In the genomic region with DNA sequence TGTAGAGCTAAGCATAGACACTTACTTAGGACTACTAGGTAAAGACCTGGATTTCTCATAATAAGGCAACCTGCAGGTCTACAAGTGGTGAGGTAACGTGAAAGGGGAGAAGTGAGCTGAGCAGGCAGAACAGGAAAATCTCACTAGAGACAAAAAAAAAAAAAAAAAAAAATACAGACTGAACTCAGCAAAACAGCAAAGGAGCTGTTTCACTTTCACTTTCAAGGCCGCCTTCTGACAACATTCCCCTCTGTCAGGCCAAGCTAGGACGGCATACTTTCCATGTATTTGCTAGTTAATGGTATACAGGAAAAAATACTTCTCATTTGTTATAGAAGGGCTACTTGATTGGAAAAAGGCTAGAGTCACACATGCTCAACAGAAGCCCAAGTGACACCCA, we compare ENCODE assay signal across 9 mouse cellular contexts. TPM values are rescaled to one million over a fixed set of nuclear protein-coding genes. Genes with fewer than 3 reads are reported as not detected.
DNase-seq lines count a peak whose midpoint lies in the region; ATAC-seq and TF ChIP-seq lines count a peak whose summit lies in the region.
"Had no signal": no experiment of that assay in that cellular context is flagged by ENCODE, and none has a peak within 500 bp of the region (broad histone marks: within the 10 kb centered on the region; RNA-seq: fewer than 3 reads in every experiment).

No protein-coding gene starts in this region.

- TF ChIP-seq CTCF in olfactory bulb, adult 2 months (IDR thresholded peaks at IDR 0.05; ENCODE audit: insufficient read depth, low read depth, low read length), result no peak

- H3K27ac ChIP-seq in embryonic facial prominence, embryonic 14.5 days (replicated peaks; ENCODE audit: low read depth, low read length), result no peak overlapping the region
- no peak overlapping the region for H3K27ac ChIP-seq in embryonic facial prominence, embryonic 10.5 days (replicated peaks)
- peak overlapping the region; percentile 48; the same call in 1 of the 2 replicates for H3K27ac ChIP-seq in olfactory bulb, adult 2 months (ENCODE audit: insufficient read depth, low read depth, low read length)
- H3K27ac ChIP-seq in hindbrain, embryonic 10.5 days, result no peak overlapping the region

- no peak overlapping the region for H3K4me2 ChIP-seq in embryonic facial prominence, embryonic 14.5 days (ENCODE audit: low read depth, low read length)

- H3K4me3 ChIP-seq in embryonic facial prominence, embryonic 14.5 days (ENCODE audit: low read depth, low read length), result no peak overlapping the region
- H3K4me3 ChIP-seq in embryonic facial prominence, embryonic 10.5 days, result no peak overlapping the region
- no peak overlapping the region for H3K4me3 ChIP-seq in olfactory bulb, adult 2 months (ENCODE audit: insufficient read depth, low read depth, low read length)
- H3K4me3 ChIP-seq in hindbrain, embryonic 10.5 days, result no peak overlapping the region

- H3K27me3 ChIP-seq in embryonic facial prominence, embryonic 14.5 days (replicated peaks; ENCODE audit: control insufficient read depth, insufficient read depth, low read length), result no peaks in the 10 kb centered on the region
- no peaks in the 10 kb centered on the region for H3K27me3 ChIP-seq in embryonic facial prominence, embryonic 10.5 days (replicated peaks; ENCODE audit: low read depth, poor library complexity, severe bottlenecking)
- no peaks in the 10 kb centered on the region for H3K27me3 ChIP-seq in hindbrain, embryonic 10.5 days (ENCODE audit: insufficient read depth, poor library complexity, severe bottlenecking)

- peak; percentile 56 for DNase-seq in embryonic facial prominence, embryonic 14.5 days (ENCODE audit: low spot score)
- DNase-seq in embryonic facial prominence, embryonic 10.5 days (ENCODE audit: low spot score), result no peak
- DNase-seq in adrenal gland, postnatal 14 days, result peak; percentile 62
- peak; percentile 49 to 65 for DNase-seq in kidney, postnatal 36 days
- no peak for DNase-seq in layer of hippocampus, postnatal 25 days (ENCODE audit: extremely low spot score in 1 of 2, low spot score in 1 of 2)
- no peak for DNase-seq in cerebellum, adult 11 months
- no peak for DNase-seq in hindbrain, embryonic 10.5 days (ENCODE audit: low spot score)
- DNase-seq: cerebellum, adult 9-11 months had no signal

- ATAC-seq in embryonic facial prominence, embryonic 14.5 days (ENCODE audit: low read depth), result no peak

- 65% methylated on average over 3 of the region's 3 CpGs for WGBS in embryonic facial prominence, embryonic 14.5 days
- WGBS in embryonic facial prominence, embryonic 10.5 days, result 81% methylated on average over 3 of the region's 3 CpGs
- 54% methylated on average over 3 of the region's 3 CpGs for WGBS in olfactory bulb, adult 2 months
- WGBS in hindbrain, embryonic 10.5 days, result 88% methylated on average over 3 of the region's 3 CpGs

- TF ChIP-seq POLR2A in olfactory bulb, adult 2 months (IDR thresholded peaks at IDR 0.05; ENCODE audit: insufficient read depth, low read depth, low read length), result no peak

- peaks cover 5% of the 10 kb centered on the region for H3K4me1 ChIP-seq in embryonic facial prominence, embryonic 14.5 days (ENCODE audit: control insufficient read depth, insufficient read depth, low read length)
- peaks cover 10% of the 10 kb centered on the region for H3K4me1 ChIP-seq in embryonic facial prominence, embryonic 10.5 days
- H3K4me1 ChIP-seq in olfactory bulb, adult 2 months (ENCODE audit: control insufficient read depth, insufficient read depth, low read length), result peaks cover 7% of the 10 kb centered on the region; the same call in 1 of the 2 replicates
- peaks cover 5% of the 10 kb centered on the region; the same call in 1 of the 2 replicates for H3K4me1 ChIP-seq in hindbrain, embryonic 10.5 days (replicated peaks)

- no peak overlapping the region for H3K9ac ChIP-seq in embryonic facial prominence, embryonic 14.5 days (ENCODE audit: low read depth, low read length)

- H3K9me3 ChIP-seq in embryonic facial prominence, embryonic 14.5 days (ENCODE audit: control insufficient read depth, low read length), result no peaks in the 10 kb centered on the region
- no peaks in the 10 kb centered on the region for H3K9me3 ChIP-seq in embryonic facial prominence, embryonic 10.5 days
- no peaks in the 10 kb centered on the region for H3K9me3 ChIP-seq in hindbrain, embryonic 10.5 days

- H3K36me3 ChIP-seq in embryonic facial prominence, embryonic 14.5 days (ENCODE audit: control insufficient read depth, insufficient read depth, low read length), result no peaks in the 10 kb centered on the region
- H3K36me3 ChIP-seq in embryonic facial prominence, embryonic 10.5 days (replicated peaks), result no peaks in the 10 kb centered on the region
- no peaks in the 10 kb centered on the region for H3K36me3 ChIP-seq in hindbrain, embryonic 10.5 days

RNA-seq across cellular contexts. Expression of gene Fam120a, which starts 10.0 kb away (rescaled TPM):
- 38.3 and 39.7 TPM in 2 replicates for polyA plus RNA-seq in embryonic facial prominence, embryonic 14.5 days (2014; fragmentation: Nextera tagmentation; extraction: Ambion mirVana)
- polyA plus RNA-seq in embryonic facial prominence, embryonic 10.5 days (2016; fragmentation: Nextera tagmentation; extraction: Ambion mirVana), result 16.0 and 16.7 TPM in 2 replicates
- total RNA-seq in adrenal gland, postnatal 14 days (2021), result 164 and 165 TPM in 2 replicates
- 79.3 TPM in 1 of 2 replicates, not detected in the other for polyA plus RNA-seq in olfactory bulb, adult 2 months (2012; ENCODE audit: insufficient read depth, insufficient read length, low replicate concordance, missing spikeins)
- total RNA-seq in layer of hippocampus, postnatal 25 days (2021), result 100 to 1,000 TPM; 116 to 119 TPM
- polyA plus RNA-seq in hindbrain, embryonic 10.5 days (2016; fragmentation: Nextera tagmentation; extraction: Ambion mirVana), result 11.9 and 13.7 TPM in 2 replicates

Comparison
In these comparisons a context has a peak if more than half of its experiments do, and no peak if none do; other contexts are left out.
1. DNase-seq: peak in embryonic facial prominence, embryonic 14.5 days (single experiment), adrenal gland, postnatal 14 days (single experiment) and kidney, postnatal 36 days (2 of 2); none in embryonic facial prominence, embryonic 10.5 days (single experiment), layer of hippocampus, postnatal 25 days (0 of 2), cerebellum, adult 11 months (single experiment) and hindbrain, embryonic 10.5 days (single experiment).